Mouse (Mus musculus) embryonic facial prominence, embryonic 10.5 days (tissue): Measurements from ENCODE around the gene Pcp2. TPM values are rescaled to one million over a fixed set of nuclear protein-coding genes. Genes with fewer than 3 reads are reported as not detected.
A peak's percentile ranks its signal among the peaks of the same experiment; 100 is the strongest.

Source experiments
- DNase-seq: peaks from one replicate; pipeline ENCODE4 v3.0.0-alpha.2; 2017; ENCODE audit warnings: low spot score
- H3K27ac ChIP-seq: fragments of 300-500 bp; sonication (generic); replicated peaks from 2 replicates; pipeline ENCODE4 v1.5.1; 2016; ENCODE audit warnings: mild to moderate bottlenecking
- H3K27me3 ChIP-seq: fragments of 300-500 bp; sonication (generic); replicated peaks from 2 replicates; pipeline ENCODE4 v1.6.1; 2016; ENCODE audit warnings: low read depth, mild to moderate bottlenecking; ENCODE audit not compliant: poor library complexity, severe bottlenecking
- H3K36me3 ChIP-seq: fragments of 300-500 bp; sonication (generic); replicated peaks from 2 replicates; pipeline ENCODE4 v1.6.1; 2016; ENCODE audit warnings: mild to moderate bottlenecking, moderate library complexity
- H3K4me1 ChIP-seq: fragments of 300-500 bp; sonication (generic); 2 replicates; pipeline ENCODE4 v1.6.1; 2016
- H3K4me3 ChIP-seq: fragments of 300-500 bp; sonication (generic); 2 replicates; pipeline ENCODE4 v1.5.1; 2016; ENCODE audit warnings: mild to moderate bottlenecking, moderate library complexity
- H3K9me3 ChIP-seq: fragments of 300-500 bp; sonication (generic); 2 replicates; pipeline ENCODE4 v1.6.1; 2016; ENCODE audit warnings: mild to moderate bottlenecking
- WGBS: fragments of 180-500 bp; shearing (Covaris S2); methylation state at CpG from one replicate; pipeline ENCODE4 v1.1.7; 2016; 5-methylcytosine and 5-hydroxymethylcytosine counted together
- polyA plus RNA-seq: library from polyadenylated mRNA; unstranded; fragments of >200 nt; fragmentation: Nextera tagmentation; extraction: Ambion mirVana; gene quantifications from 2 replicates; pipeline ENCODE4 v1.2.1, GENCODE M21; 2016

The Pcp2 gene
- polyA plus RNA-seq, 1 experiment from 2014 or later: 1.7 TPM

DNA sequence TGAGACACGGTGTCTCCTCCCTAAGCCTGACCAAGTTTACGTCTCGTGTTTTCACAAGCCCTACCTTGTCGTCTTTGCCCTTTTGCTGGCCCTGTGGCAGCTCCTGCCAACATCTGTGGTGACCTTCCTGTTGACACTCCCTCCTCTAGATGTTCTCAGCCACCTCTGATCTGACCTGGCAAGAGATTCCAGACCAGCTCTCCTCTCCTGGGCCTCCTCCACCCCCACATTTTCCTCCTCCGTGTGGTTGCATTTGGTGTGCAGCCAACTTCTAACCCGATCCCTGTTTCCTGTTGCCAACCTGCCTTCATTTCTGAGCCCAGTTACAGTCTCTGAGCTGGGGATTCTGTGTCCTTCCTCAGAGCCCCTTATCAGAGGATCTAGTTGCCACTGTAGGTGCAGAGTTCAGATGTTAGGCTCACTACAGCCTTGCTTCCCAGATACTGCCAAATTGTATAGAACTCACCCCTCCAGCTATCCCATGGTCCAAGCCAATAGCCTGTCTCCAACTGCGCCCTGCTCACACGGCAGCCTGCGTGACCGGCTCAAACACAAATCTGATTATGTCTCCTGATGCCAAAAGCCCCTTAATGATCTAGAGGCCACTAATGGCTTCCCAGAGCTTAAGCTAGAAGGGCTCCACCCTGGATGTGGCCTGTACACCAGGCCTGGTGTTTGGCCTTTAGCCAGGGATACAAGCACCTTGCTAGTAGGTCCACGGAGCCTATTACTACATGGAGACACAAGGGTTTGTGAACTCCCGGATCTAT, 16.1 kb downstream of the Pcp2 start:
- Histone ChIP-seq H3K27ac (no peak overlapping the region), H3K4me1 (no peaks in the 10 kb centered on the region), H3K4me3 (no peak overlapping the region), H3K27me3 (no peaks in the 10 kb centered on the region), H3K36me3 (peaks cover 99% of the 10 kb centered on the region), H3K9me3 (no peaks in the 10 kb centered on the region)
- DNase-seq: no peak
- WGBS: 90% methylated on average over 12 of the region's 12 CpGs

DNA sequence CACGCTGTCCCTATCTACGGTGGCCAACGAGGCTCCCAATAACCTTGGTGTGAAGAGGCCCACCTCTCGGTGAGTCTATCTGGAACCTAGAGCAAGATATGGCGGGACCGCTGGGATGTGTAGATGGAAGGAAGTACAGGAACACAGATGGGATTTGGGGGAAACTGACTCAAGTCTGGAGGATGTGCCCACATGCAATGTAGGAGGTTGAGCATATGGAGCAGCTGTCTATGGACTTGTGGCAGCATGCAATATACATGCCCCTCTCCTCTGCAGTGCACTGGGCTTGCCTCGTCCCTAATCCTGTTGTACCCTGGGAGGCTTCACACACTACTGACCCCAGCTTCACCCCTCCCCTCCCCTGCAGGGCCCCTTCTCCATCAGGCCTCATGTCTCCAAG, 17.5 kb downstream of the Pcp2 start:
- WGBS: 89% methylated on average over 7 of the region's 7 CpGs
- Histone ChIP-seq H3K36me3 (peaks cover 99% of the 10 kb centered on the region), H3K4me1 (no peaks in the 10 kb centered on the region), H3K27ac (no peak overlapping the region), H3K27me3 (no peaks in the 10 kb centered on the region), H3K4me3 (no peak overlapping the region), H3K9me3 (no peaks in the 10 kb centered on the region)
- DNase-seq: no peak

DNA sequence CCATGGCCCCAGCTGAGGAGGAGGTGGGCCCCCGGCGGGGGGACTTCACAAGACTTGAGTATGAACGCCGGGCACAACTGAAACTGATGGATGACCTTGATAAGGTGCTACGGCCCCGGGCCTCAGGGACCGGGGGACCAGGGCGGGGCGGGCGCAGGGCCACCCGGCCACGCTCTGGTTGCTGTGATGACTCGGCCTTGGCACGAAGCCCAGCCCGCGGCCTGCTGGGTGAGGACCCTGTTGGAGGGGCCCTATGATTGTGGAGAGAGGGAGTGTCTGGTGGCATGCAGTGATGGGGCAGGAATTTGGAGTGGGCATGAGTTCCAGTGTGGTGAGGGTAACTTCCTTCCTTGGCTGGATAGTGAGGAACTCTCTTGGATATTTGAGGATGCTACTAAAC, 18.8 kb downstream of the Pcp2 start:
- no peak for DNase-seq
- H3K4me3 ChIP-seq: no peak overlapping the region
- H3K27ac ChIP-seq: no peak overlapping the region
- no peaks in the 10 kb centered on the region for H3K27me3 ChIP-seq
- H3K9me3 ChIP-seq: no peaks in the 10 kb centered on the region
- no peaks in the 10 kb centered on the region for H3K4me1 ChIP-seq
- peaks cover 99% of the 10 kb centered on the region for H3K36me3 ChIP-seq
- 96% methylated on average over 16 of the region's 16 CpGs for WGBS

DNA sequence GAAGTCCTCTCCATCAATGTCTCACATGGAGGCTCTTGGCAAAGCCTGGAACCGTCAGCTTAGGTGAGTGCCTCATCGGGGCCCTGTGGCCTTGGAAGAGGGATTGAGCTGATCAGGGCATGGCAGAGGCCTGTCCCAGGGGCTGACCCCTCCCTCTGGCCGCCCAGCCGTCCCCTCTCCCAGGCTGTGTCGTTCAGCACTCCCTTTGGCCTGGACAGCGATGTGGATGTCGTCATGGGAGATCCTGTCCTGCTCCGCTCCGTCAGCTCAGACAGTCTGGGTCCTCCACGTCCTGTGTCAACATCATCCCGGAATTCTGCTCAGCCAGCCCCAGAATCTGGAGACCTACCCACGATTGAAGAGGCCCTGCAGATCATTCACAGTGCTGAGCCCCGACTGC, 21.9 kb downstream of the Pcp2 start:
- WGBS: 81% methylated on average over 13 of the region's 13 CpGs
- no peak overlapping the region for H3K27ac ChIP-seq
- DNase-seq: no peak
- no peak overlapping the region for H3K4me3 ChIP-seq
- no peaks in the 10 kb centered on the region for H3K4me1 ChIP-seq
- H3K9me3 ChIP-seq: no peaks in the 10 kb centered on the region
- H3K36me3 ChIP-seq: peaks cover 94% of the 10 kb centered on the region
- no peaks in the 10 kb centered on the region for H3K27me3 ChIP-seq

DNA sequence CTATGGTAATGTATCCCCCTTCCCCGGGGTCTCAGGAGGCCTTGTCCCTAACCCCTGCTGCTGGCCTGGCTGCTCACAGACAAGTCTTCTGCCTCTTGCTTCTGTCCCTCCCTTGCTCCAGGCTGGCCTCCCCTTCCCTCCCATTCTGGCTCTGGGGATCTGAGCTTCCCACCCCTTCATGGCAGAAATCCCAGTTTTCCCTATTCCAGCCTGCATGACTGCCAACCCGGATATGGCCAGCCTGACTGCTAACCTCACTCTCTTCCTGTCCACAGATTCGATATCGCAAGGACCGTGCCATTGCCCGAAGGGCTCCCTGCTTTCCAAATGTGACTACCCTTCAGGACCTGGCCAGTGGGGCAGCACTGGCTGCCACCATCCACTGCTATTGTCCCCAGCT, 24.9 kb downstream of the Pcp2 start:
- Histone ChIP-seq H3K27ac (no peak overlapping the region), H3K27me3 (no peaks in the 10 kb centered on the region), H3K4me3 (no peak overlapping the region), H3K9me3 (no peaks in the 10 kb centered on the region), H3K36me3 (peaks cover 71% of the 10 kb centered on the region), H3K4me1 (peaks cover under 1% of the 10 kb centered on the region; the same call in 1 of the 2 replicates)
- DNase-seq: no peak
- 86% methylated on average over 6 of the region's 6 CpGs for WGBS

DNA sequence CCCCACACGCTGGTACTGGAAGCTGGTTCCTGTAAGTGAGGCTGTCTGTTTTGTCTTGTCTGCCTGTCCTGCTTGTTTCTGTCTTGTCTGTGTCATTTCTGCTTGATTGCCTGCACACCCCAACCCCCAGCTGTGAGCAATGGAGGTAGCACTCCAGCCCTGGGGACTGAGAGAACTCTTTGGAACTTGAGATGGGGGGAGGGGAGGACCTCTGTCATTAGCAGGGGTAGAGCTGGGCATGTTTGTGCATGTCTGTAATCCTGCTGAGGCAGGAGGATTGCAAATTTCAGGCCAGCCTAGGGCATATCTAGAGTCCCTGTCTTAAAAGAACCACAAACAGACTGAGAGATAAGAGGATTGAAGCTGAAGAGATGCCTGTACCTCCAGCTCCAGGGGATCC, 26.1 kb downstream of the Pcp2 start:
- no peaks in the 10 kb centered on the region for H3K27me3 ChIP-seq
- H3K36me3 ChIP-seq: peaks cover 59% of the 10 kb centered on the region
- no peaks in the 10 kb centered on the region for H3K9me3 ChIP-seq
- H3K4me3 ChIP-seq: no peak overlapping the region
- DNase-seq: no peak
- H3K27ac ChIP-seq: no peak overlapping the region
- H3K4me1 ChIP-seq: peaks cover 5% of the 10 kb centered on the region
- 59% methylated on average over 1 of the region's 1 CpGs for WGBS

DNA sequence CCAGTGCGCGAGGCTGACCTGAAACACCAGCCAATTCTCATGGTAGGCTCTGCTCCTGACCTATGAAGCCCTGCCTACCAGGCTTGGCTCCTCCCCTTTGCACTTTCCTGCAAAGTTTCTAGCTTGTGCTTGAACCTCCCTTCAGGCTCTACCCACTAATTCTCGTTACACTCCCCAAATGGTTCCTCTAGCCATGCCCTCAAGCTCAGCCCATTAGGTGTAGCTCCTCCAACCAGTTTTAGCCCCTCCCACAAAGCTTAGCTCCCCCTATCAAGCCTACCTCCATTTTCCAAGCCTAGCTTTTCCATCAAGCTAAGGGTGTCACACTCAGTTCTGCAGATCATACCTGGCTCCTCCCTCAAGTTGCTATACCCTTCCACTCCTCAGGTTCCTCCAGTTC, 27.3 kb downstream of the Pcp2 start:
- no peak overlapping the region for H3K4me3 ChIP-seq
- no peaks in the 10 kb centered on the region for H3K27me3 ChIP-seq
- WGBS: 78% methylated on average over 3 of the region's 3 CpGs
- no peaks in the 10 kb centered on the region for H3K9me3 ChIP-seq
- no peak for DNase-seq
- H3K27ac ChIP-seq: no peak overlapping the region
- peaks cover 47% of the 10 kb centered on the region for H3K36me3 ChIP-seq
- H3K4me1 ChIP-seq: peaks cover 5% of the 10 kb centered on the region

DNA sequence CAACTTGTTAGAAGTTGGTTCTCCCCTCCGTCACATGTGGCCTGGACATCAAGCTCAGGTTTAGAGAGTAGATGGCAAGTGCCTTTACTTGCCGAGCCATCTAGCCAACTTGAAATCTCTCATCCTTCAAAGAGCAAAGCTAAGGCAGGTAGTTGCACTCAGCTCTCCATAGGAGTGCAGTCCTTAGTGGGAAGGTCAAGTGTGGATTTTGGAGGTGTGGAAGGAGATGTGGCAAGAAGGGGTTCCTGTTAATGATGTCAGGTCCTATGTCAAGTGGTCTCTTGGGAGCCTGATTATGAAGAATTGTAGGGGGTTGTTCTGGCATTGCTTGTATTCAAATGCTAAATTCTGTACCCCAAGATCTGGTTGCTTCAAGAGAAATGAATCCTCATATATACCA, 30.9 kb downstream of the Pcp2 start:
- 88% methylated on average over 2 of the region's 2 CpGs for WGBS
- Histone ChIP-seq H3K27me3 (no peaks in the 10 kb centered on the region), H3K27ac (no peak overlapping the region), H3K4me1 (peaks cover 5% of the 10 kb centered on the region), H3K4me3 (no peak overlapping the region), H3K9me3 (no peaks in the 10 kb centered on the region), H3K36me3 (peaks cover 16% of the 10 kb centered on the region)
- no peak for DNase-seq

DNA sequence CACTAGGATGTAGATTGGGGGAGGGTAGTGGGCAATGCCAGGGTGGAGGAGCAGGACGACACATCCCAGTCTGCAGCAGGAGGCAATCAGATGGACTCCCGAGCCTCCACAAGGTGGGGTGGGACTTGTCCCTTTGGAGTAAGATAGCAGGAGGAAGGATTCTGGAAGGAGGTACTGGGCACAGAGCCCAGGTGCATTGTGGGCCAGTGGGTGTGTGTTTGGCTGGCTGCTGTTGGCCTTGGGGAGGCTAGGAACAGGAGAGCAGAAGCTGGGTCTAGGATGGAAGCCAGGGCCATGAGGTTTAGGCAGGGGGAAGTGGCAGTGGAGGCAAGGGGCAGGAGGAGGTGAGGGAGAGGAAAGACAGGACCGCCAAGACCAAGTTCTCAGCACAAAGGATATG, 31.9 kb downstream of the Pcp2 start:
- WGBS: 73% methylated on average over 3 of the region's 3 CpGs
- DNase-seq: no peak
- H3K36me3 ChIP-seq: peaks cover 7% of the 10 kb centered on the region
- no peaks in the 10 kb centered on the region for H3K9me3 ChIP-seq
- no peak overlapping the region for H3K4me3 ChIP-seq
- peaks cover 6% of the 10 kb centered on the region for H3K27me3 ChIP-seq
- no peak overlapping the region for H3K27ac ChIP-seq
- peaks cover 5% of the 10 kb centered on the region for H3K4me1 ChIP-seq

DNA sequence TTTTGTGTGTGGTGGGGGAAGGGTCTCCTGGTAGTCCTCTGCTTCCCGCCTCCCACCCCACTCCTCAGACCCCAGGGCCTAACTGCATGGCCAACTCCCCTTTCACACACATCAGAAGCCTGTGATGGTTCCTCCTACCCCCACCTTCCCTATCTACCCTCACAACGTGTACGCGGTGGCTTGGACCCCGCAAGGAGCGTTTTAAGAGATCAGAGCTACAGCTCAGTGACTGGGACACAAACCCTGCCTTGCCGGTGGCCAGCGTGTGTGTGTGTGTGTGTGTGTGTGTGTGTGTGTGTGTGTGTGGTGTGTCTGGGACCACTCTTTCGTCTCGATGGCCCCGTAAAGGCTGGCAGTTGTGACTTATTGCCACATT, 37.1 kb downstream of the Pcp2 start:
- H3K4me1 ChIP-seq: peaks cover 7% of the 10 kb centered on the region
- no peaks in the 10 kb centered on the region for H3K9me3 ChIP-seq
- DNase-seq: peak; percentile 39
- no peaks in the 10 kb centered on the region for H3K36me3 ChIP-seq
- peaks cover 35% of the 10 kb centered on the region for H3K27me3 ChIP-seq
- WGBS: 7% methylated on average over 11 of the region's 11 CpGs
- H3K27ac ChIP-seq: peak overlapping the region; percentile 79
- peak overlapping the region; percentile 77 for H3K4me3 ChIP-seq

DNA sequence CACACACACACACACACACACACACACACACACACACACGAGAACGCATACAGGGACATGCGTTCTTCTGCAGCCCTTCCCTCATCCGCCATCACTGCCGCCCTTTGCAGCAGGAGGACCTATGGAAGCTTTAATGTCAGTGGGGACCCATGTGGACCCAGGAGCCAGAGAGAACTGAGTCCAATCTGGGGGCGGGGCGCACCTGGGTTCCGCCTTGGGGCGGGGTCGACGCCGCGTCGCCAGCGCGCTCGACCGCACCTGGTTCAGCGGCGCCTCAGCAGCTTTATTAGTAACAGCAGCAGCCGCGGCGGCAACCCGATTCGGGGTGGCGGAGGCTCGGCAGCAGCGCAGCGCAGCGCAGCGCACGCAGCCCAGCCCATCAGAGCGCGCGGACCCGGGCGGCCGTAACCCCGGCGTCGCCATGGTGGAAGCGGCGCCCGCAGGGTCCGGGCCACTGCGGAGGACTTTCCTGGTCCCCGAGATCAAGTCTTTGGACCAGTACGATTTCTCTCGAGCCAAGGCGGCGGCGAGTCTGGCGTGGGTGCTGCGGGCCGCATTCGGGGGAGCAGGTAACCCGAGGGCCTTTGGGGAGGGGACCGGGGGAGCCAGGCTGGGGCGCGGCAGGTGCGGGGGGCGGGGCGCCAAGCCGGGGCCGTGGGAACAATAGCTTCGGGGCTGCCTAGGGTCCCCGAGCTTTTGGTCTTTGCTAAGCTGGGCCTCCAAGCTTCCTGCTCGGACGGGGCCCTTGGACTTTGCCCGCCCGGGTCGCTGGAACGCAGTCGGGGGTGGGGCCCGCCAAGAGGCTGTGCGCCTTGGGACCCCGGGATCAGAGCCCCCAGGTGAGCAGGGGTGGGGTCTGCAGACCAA, 37.7 kb downstream of the Pcp2 start:
- Histone ChIP-seq H3K4me1 (peaks cover 7% of the 10 kb centered on the region), H3K4me3 (peak overlapping the region; percentile 77), H3K27ac (peak overlapping the region; percentile 79), H3K36me3 (no peaks in the 10 kb centered on the region), H3K27me3 (peaks cover 35% of the 10 kb centered on the region), H3K9me3 (no peaks in the 10 kb centered on the region)
- WGBS: under 1% methylated on average over 77 of the region's 77 CpGs
- DNase-seq: peak; percentile 81

DNA sequence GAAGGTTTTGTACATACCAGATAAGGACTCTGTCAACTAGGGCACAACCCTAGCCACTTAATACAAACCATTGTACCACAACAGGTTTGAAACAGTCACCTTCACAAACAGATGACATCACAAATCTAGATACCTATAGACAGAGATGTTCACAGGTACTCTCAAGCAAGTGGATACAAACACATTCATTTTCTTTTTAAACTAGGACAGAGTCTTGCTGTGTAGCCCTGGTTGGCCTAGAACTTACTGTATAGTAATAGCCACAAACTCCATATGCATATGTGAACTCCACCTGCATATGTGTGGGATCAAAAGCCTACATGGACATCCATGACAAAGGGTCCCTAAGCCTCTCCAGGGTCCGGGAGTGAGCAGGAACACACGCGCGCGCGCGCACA, 38.4 kb downstream of the Pcp2 start, which contains the start of gene Camsap3:
Camsap3 (plus strand) TSS at position 301 of the 398 bp plus-strand sequence.
- Histone ChIP-seq H3K36me3 (no peaks in the 10 kb centered on the region), H3K9me3 (no peaks in the 10 kb centered on the region), H3K4me1 (peaks cover 7% of the 10 kb centered on the region), H3K4me3 (peak within 1 kb of the TSS; percentile 77), H3K27me3 (peaks cover 35% of the 10 kb centered on the region), H3K27ac (peak within 1 kb of the TSS; percentile 79)
- 8% methylated on average over 7 of the region's 7 CpGs for WGBS
- DNase-seq: no peak

DNA sequence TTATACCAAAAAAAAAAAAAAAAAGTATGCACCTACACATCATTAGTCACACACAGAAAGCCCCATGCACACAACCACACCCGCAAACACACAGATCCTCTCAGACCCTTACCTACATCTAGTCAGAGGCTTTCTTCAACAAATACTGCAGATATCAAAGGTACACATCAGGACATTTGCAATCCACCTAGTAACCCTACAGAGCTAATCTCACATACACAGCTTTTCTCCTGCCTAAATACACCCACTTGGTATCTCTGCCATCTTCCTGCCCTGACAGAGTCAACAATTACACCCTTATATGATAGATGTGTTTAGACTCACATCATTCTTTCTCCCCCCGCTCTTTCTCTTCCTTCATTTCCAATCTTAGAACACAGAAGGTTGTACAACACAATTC, 38.9 kb downstream of the Pcp2 start:
- no peak overlapping the region for H3K27ac ChIP-seq
- H3K4me1 ChIP-seq: peaks cover 7% of the 10 kb centered on the region
- H3K27me3 ChIP-seq: peaks cover 35% of the 10 kb centered on the region
- WGBS: 91% methylated on average over 2 of the region's 2 CpGs
- H3K9me3 ChIP-seq: no peaks in the 10 kb centered on the region
- no peak for DNase-seq
- no peak overlapping the region for H3K4me3 ChIP-seq
- no peaks in the 10 kb centered on the region for H3K36me3 ChIP-seq
